Mouse (Mus musculus): Measurements from ENCODE around the gene Pik3ip1.
A peak's percentile ranks its signal among the peaks of the same experiment; 100 is the strongest.

Gene Pik3ip1

DNA sequence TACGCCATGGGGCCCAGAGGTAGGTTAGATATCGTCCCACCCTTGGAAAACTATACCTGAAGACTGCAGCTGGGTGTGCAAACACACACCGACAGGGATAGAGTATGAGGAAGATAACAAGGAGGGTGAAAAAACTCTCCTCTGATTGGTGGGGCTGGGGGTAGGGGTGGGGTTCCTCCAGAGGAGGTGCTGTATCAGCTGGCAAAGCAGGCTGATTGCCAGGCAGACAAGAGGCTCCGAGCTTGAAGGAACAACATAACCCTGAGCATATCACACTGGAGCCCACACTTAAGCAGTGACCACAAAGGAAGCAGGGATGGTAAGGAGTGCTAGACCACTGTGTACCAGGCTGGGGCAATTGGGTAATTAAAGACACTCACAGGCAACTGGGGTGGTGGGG is 49.2 kb downstream of the Pik3ip1 start:
- DNase-seq (ENCODE audit: low spot score): no peak

GRCm38 (mm10) chr11:3381148-3381814 is 51.1 kb downstream of the Pik3ip1 start:
- no peak for DNase-seq (ENCODE audit: low spot score)

DNA sequence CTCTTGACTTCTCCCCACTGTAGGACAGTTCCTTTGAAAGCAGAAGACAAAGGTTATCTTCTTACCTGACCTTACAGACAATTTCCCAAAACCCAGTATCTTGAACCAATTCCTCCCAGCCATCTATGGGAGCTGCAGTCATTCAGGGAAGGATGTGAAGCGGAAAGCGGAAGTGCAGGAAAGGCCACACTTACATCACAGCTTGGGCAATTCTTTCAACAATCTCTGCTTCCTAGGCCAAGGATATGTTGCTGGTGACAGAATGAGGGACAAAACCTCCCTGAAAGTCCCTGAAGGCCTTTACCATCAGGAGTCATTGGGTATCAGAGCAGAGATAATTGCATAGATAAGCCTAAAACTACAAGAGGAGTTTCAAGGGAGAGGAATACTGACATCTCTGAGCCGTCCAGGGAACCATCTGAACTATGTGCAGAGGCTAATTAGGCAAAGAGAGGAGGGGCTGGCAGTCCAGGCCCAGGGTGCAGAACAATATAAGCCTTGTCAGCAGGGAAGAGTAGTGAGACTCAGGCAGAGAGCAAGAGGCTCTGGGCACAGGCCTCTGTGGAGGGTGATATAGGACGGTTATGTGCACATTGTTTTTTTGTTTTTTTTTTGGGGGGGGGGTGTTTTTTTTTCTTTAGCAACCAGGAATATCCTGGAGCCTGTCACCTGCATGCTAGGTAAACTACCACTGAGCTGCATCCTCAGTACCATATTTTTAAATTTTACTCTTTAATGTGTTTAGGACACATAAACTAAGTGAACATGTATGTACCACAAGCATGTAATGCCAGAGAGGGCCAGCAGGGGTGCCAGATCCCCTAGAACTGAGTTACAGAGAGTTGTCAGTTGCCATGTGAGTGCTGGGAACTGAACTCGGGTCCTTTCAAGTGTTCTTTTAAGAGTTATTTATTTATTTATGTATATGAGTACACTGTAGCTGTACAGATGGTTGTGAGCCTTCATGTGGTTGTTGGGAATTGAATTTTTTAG is 52.7 kb downstream of the Pik3ip1 start:
- no peak for DNase-seq (ENCODE audit: low spot score)

DNA sequence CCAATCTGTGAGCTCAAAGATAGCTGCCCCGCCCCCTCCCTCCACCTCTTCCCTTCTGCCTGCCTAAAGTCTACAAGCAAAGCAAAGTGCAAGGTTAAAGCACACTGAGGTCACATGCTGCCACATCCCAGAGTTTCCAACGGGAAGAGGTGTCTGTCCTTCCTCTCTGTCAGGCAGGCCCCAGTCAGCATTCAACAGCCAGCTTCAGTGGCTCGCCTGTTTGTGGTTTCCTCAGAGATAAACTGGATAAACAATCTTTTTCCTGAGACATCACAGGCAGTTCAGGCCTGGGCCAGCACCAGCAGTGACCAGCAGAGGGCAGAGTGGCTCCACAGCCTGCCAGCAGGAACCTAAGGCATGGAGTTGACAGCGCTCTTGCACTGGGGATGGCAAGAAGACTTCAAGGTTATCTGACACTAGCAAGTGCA is 56.8 kb downstream of the Pik3ip1 start:
- peak; percentile 81 for DNase-seq (ENCODE audit: low spot score)

DNA sequence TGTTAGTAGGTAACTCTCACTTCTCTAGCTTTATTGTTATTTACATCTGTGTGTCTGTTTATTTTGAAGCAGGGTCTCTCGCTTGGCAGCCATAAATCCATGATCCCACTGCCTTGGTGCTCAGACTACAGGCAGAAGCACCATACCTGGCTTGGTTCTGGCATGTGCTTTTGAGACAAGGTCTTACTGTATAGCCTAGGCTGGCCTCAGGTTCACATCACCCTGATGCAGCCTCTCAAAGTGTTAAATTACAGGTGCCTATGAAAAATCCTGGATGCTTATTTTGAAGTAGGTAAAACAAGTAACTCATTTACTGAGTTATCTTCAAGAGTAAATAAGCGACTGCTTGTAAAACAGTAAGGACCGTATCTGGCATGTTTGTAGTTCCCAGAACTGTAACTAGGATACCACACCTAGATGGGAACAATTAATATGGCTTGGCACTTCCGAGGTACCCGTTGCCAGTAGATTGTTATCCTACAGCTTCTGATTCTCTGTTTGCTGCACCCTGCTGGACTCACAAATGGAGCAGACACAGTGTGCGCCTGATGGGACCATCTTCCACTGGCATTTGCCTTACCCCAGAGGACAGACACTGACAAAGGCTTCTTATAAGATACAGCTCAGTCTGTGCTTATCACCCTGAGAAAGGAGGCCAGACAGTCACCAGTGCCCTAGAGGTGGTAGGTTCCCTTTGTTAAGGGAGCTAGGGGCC is 57.4 kb downstream of the Pik3ip1 start:
- DNase-seq (ENCODE audit: low spot score): no peak

- DNase-seq (ENCODE audit: low spot score): no peak
These were observed 59.8 kb downstream of the Pik3ip1 start for GRCm38 (mm10) chr11:3389996-3390395.

DNA sequence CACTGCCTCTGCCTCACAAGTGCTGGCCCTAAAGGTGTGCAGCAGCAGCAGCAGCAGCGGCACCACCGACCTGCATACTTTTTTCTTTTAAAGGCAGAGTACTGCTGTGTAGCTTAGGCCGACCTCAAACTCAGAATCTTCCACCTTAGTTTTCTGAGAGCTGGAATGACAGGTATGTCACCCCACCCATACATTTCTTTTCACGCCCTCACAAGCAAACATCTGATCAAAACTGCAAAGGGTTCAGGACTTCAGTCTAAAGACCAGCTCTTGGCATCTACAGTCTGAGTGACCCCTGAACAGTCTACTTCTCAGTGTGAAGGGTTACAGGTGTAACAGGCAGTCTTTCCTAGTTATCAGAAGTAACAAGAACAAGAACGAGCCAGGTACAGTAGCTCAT is 60.6 kb downstream of the Pik3ip1 start:
- DNase-seq (ENCODE audit: low spot score): no peak

- DNase-seq (ENCODE audit: low spot score): no peak
These were observed 62.3 kb downstream of the Pik3ip1 start for GRCm38 (mm10) chr11:3392526-3392925.
